Mouse (Mus musculus): Measurements from ENCODE around the gene D430042O09Rik. TPM values are rescaled to one million over a fixed set of nuclear protein-coding genes. Genes with fewer than 3 reads are reported as not detected.

D430042O09Rik gene
- polyA plus RNA-seq, 2 experiments: 2.2 TPM

DNA sequence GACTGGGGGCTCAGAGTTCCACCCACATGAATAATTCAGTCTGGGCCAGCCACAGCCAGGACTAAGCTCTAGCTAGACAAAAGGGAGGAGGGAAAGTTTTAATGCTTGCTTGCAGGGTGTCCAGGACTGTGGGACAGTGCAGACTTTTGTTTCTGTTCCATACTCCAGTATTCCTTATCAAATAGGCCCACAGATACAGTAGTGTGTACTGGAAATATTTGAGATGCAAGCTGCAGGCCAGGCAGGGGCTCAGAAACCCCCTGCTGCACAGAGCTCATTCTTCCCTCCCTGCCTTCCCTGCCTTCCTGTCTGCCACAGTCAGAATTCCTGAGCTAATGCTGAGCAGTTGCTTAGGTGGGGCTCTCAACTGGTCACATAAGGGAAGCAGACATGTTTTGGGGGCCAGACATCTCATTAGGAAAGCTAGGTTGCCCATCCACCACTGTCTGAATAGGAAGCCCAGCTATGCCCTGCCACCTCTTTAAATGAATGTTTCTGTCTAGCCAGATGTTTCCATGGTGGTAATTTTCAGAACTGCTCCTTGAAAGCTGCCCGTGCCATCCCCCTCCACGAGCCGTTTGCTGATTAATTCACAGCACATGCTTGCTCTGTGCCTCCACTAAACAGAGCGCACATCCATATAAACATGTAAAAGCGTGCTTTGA lies 130.5 kb downstream of the D430042O09Rik start:
- TF ChIP-seq CTCF (IDR thresholded peaks at IDR 0.05; ENCODE audit: low read depth) (no peak), EP300 (IDR thresholded peaks at IDR 0.05; ENCODE audit: low read depth) (no peak)
- Histone ChIP-seq H3K27ac (no peak overlapping the region), H3K9me3 (ENCODE audit: control insufficient read depth, low read length) (no peaks in the 10 kb centered on the region), H3K36me3 (replicated peaks; ENCODE audit: control insufficient read depth, insufficient read depth, low read depth) (no peaks in the 10 kb centered on the region), H3K4me1 (replicated peaks; ENCODE audit: control insufficient read depth in 2 of 2, insufficient read depth in 2 of 2, low read length in 1 of 2) (no peaks in the 10 kb centered on the region), H3K27me3 (ENCODE audit: control insufficient read depth, insufficient read depth, low read length) (no peaks in the 10 kb centered on the region), H3K4me3 (ENCODE audit: insufficient read depth in 1 of 2, low read depth in 2 of 2, low read length in 2 of 2) (no peak overlapping the region), H3K4me2 (ENCODE audit: low read depth) (no peak overlapping the region), H3K9ac (replicated peaks) (no peak overlapping the region)
- no peak for ATAC-seq (ENCODE audit: insufficient read depth)
- DNase-seq (ENCODE audit: low read depth in 3 of 3, low spot score in 3 of 3): no peak
- 64% methylated on average over 5 of the region's 5 CpGs for WGBS (ENCODE audit: insufficient replicate concordance)

GRCm38 (mm10) chr7:125845611-125846010 lies 137.9 kb downstream of the D430042O09Rik start:
- 36% methylated on average over 1 of the region's 1 CpGs for WGBS (ENCODE audit: insufficient replicate concordance)
- no peak for TF ChIP-seq CTCF (IDR thresholded peaks at IDR 0.05; ENCODE audit: low read depth)
- TF ChIP-seq EP300 (IDR thresholded peaks at IDR 0.05; ENCODE audit: low read depth): no peak
- DNase-seq (ENCODE audit: low read depth in 3 of 3, low spot score in 3 of 3) (no peak), ATAC-seq (ENCODE audit: insufficient read depth) (no peak)
- Histone ChIP-seq H3K9ac (replicated peaks) (no peak overlapping the region), H3K27me3 (ENCODE audit: control insufficient read depth, insufficient read depth, low read length) (no peaks in the 10 kb centered on the region), H3K4me2 (ENCODE audit: low read depth) (no peak overlapping the region), H3K36me3 (replicated peaks; ENCODE audit: control insufficient read depth, insufficient read depth, low read depth) (no peaks in the 10 kb centered on the region), H3K27ac (no peak overlapping the region), H3K9me3 (ENCODE audit: control insufficient read depth, low read length) (no peaks in the 10 kb centered on the region), H3K4me3 (ENCODE audit: insufficient read depth in 1 of 2, low read depth in 2 of 2, low read length in 2 of 2) (no peak overlapping the region), H3K4me1 (replicated peaks; ENCODE audit: control insufficient read depth in 2 of 2, insufficient read depth in 2 of 2, low read length in 1 of 2) (no peaks in the 10 kb centered on the region)

GRCm38 (mm10) chr7:125846866-125847527 lies 139.3 kb downstream of the D430042O09Rik start:
- Histone ChIP-seq H3K4me1 (replicated peaks; ENCODE audit: control insufficient read depth in 2 of 2, insufficient read depth in 2 of 2, low read length in 1 of 2) (no peaks in the 10 kb centered on the region), H3K9me3 (ENCODE audit: control insufficient read depth, low read length) (no peaks in the 10 kb centered on the region), H3K4me2 (ENCODE audit: low read depth) (no peak overlapping the region), H3K4me3 (ENCODE audit: insufficient read depth in 1 of 2, low read depth in 2 of 2, low read length in 2 of 2) (no peak overlapping the region), H3K9ac (replicated peaks) (no peak overlapping the region), H3K27me3 (ENCODE audit: control insufficient read depth, insufficient read depth, low read length) (no peaks in the 10 kb centered on the region), H3K27ac (no peak overlapping the region), H3K36me3 (replicated peaks; ENCODE audit: control insufficient read depth, insufficient read depth, low read depth) (no peaks in the 10 kb centered on the region)
- TF ChIP-seq EP300 (IDR thresholded peaks at IDR 0.05; ENCODE audit: low read depth) (no peak), CTCF (IDR thresholded peaks at IDR 0.05; ENCODE audit: low read depth) (no peak)
- no peak for DNase-seq (ENCODE audit: low read depth in 3 of 3, low spot score in 3 of 3)
- WGBS (ENCODE audit: insufficient replicate concordance): 57% methylated on average over 8 of the region's 8 CpGs
- no peak for ATAC-seq (ENCODE audit: insufficient read depth)

DNA sequence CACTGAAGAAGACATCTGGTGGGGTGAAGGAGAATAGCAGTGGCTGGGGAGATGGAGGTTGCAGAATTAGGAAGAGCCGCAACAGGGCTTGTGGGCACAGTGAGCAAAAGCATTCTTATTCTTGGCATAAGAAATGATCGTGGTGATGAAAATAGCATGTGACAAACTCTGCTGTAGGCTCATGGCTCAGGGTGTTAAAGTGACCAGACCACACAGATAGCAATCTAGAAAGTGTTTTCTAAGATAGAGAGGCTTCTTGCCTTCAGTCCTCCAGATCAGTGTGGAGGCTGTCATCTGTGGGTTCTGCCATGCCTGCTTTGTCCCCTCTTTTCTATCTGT lies 139.8 kb downstream of the D430042O09Rik start:
- Histone ChIP-seq H3K27me3 (ENCODE audit: control insufficient read depth, insufficient read depth, low read length) (no peaks in the 10 kb centered on the region), H3K9ac (replicated peaks) (no peak overlapping the region), H3K27ac (no peak overlapping the region), H3K9me3 (ENCODE audit: control insufficient read depth, low read length) (no peaks in the 10 kb centered on the region), H3K4me3 (ENCODE audit: insufficient read depth in 1 of 2, low read depth in 2 of 2, low read length in 2 of 2) (no peak overlapping the region), H3K36me3 (replicated peaks; ENCODE audit: control insufficient read depth, insufficient read depth, low read depth) (no peaks in the 10 kb centered on the region), H3K4me1 (replicated peaks; ENCODE audit: control insufficient read depth in 2 of 2, insufficient read depth in 2 of 2, low read length in 1 of 2) (no peaks in the 10 kb centered on the region), H3K4me2 (ENCODE audit: low read depth) (no peak overlapping the region)
- TF ChIP-seq EP300 (IDR thresholded peaks at IDR 0.05; ENCODE audit: low read depth): no peak
- no peak for TF ChIP-seq CTCF (IDR thresholded peaks at IDR 0.05; ENCODE audit: low read depth)
- no peak for DNase-seq (ENCODE audit: low read depth in 3 of 3, low spot score in 3 of 3)
- WGBS (ENCODE audit: insufficient replicate concordance): 66% methylated on average over 2 of the region's 2 CpGs
- no peak for ATAC-seq (ENCODE audit: insufficient read depth)

GRCm38 (mm10) chr7:125859564-125859963 lies 151.9 kb downstream of the D430042O09Rik start:
- H3K27ac ChIP-seq: no peak overlapping the region
- no peak for TF ChIP-seq CTCF (IDR thresholded peaks at IDR 0.05; ENCODE audit: low read depth)
- no peak for TF ChIP-seq EP300 (IDR thresholded peaks at IDR 0.05; ENCODE audit: low read depth)
- no peak overlapping the region for H3K4me2 ChIP-seq (ENCODE audit: low read depth)
- no peak overlapping the region for H3K4me3 ChIP-seq (ENCODE audit: insufficient read depth in 1 of 2, low read depth in 2 of 2, low read length in 2 of 2)
- H3K36me3 ChIP-seq (replicated peaks; ENCODE audit: control insufficient read depth, insufficient read depth, low read depth): no peaks in the 10 kb centered on the region
- no peaks in the 10 kb centered on the region for H3K27me3 ChIP-seq (ENCODE audit: control insufficient read depth, insufficient read depth, low read length)
- no peak overlapping the region for H3K9ac ChIP-seq (replicated peaks)
- ATAC-seq (ENCODE audit: insufficient read depth): no peak
- H3K9me3 ChIP-seq (ENCODE audit: control insufficient read depth, low read length): no peaks in the 10 kb centered on the region
- WGBS (ENCODE audit: insufficient replicate concordance): 57% methylated on average over 3 of the region's 3 CpGs
- no peaks in the 10 kb centered on the region for H3K4me1 ChIP-seq (replicated peaks; ENCODE audit: control insufficient read depth in 2 of 2, insufficient read depth in 2 of 2, low read length in 1 of 2)
- no peak for DNase-seq (ENCODE audit: low read depth in 3 of 3, low spot score in 3 of 3)
